Mouse (Mus musculus): ENCODE data around the gene Sun1.

Sun1 gene

GRCm38 (mm10) chr5:139200770-139201569 lies 533 bp downstream of the Sun1 start:
- CTCF ChIA-PET: interaction anchor here in 1 of 4 experiments (0.9 to 1.4 kb wide), 3 partner anchors 9 to 344 kb away, joined by 3 to 5 read pairs (median 4); no protein-coding TSS in a partner anchor

DNA sequence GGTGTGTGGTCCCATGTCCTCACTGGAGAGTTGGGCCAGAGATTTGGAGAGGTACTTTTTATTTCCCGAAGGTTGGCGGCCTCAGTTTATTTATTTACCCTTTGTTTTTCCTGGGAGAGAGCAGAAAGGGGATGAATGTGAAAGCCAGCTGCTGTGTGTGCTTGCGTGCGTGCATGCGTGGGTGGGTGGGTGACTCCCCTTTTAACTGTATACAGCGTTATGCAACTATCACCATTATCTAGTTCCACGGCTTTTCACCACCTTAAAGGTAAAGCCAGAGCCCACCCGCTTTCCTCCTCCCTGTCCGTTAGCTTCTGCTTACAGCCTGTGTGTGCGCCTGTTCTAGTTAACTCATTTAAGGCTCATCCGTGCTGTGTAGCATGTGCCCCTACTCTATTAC lies 1.7 kb downstream of the Sun1 start:
- CTCF ChIA-PET: no interaction called here
- POLR2A ChIA-PET: interaction anchor here in 3 of 4 experiments (0.7 to 3.6 kb wide), 8 partner anchors 12 to 446 kb away, joined by 3 to 49 read pairs (median 4); partner anchors contain the start of genes Get4 (in 1 of the 3) and Pdgfa (in 1 of the 3)

More at GRCm38 (mm10) chr5:139200770-139201569, 533 bp downstream of the Sun1 start:
- POLR2A ChIA-PET: interaction anchor here (0.6 to 3.6 kb wide), 52 partner anchors 8 to 1040 kb away, joined by 3 to 49 read pairs (median 4); partner anchors contain the start of genes Get4 (in 3 of the 4), Pdgfa (in 2 of the 4), Prkar1b (in 2 of the 4) and Cops6 (in 1 of the 4)

DNA sequence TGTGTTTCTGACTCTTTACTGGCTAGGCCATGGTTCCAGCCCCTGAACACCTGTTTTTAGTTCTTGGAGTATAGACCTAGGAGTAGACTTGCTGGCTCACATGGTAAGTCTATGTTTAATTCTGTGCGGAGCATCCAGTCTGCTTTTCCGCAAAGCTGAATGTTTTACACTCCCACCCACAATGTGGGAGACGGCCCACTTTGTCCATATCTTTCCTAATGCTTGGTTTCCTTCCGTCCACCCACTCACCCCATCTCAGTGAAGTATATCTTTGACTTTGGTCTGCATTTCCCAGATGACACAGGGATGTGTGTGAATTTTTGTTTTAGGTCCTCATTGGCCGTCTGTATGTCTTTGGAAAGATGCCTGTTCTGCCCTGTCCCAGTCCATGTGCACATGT lies 2.9 kb downstream of the Sun1 start:
- POLR2A ChIA-PET: interaction anchor here in 1 of 4 experiments (3.6 kb wide), 1 partner anchor 49 kb away, joined by 49 read pairs; the partner anchor contains the start of gene Get4
- CTCF ChIA-PET: no interaction called here

DNA sequence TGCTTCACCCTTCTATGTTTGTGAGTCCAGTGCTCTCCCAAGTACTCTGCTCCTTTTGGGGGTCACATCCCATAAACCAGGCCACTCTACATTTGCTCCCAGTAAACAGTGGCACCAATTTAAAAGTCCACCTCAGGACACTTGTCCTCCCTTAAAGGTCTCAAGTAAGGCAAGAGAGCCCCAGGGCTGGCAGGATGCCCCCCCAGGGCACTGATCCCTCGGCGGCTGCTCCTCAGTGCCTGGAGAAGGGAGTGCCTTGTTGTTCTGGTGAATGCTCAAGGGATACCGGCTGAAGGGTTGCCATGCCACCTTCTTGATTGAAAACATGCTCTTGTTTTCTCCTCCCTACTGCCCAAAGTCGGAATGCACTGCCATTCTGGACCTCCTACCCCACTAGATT lies 5.6 kb downstream of the Sun1 start:
- ChIA-PET POLR2A (interaction anchor here in 2 of 4 experiments (0.6 to 1.7 kb wide), 3 partner anchors 9 to 315 kb away, joined by 3 to 6 read pairs (median 3); no protein-coding TSS in a partner anchor), CTCF (no interaction called here)

- CTCF ChIA-PET: no interaction called here
- POLR2A ChIA-PET: interaction anchor here in 2 of 4 experiments (0.6 to 1.7 kb wide), 3 partner anchors 9 to 315 kb away, joined by 3 to 6 read pairs (median 3); no protein-coding TSS in a partner anchor
Measured at GRCm38 (mm10) chr5:139206525-139206924, 6.1 kb downstream of the Sun1 start.

DNA sequence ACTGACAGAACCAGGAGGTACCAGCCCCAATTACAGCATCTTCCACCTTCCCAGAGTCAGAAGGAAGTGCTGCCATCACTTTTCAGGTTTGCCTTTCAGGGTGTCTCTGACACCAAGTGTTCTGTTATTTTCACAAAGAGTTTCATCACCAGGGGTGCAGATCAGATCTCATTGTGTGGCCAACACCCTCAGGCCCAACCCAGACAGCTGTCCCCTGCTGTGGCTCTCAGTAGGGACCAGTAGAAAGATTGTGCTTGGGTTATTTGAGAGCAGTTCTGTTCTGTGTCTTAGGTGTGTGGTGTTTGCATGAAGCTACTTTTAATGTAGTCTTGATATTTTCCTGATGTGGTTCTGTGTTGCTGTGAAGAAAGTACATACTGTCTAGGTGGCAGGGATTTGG lies 7.7 kb downstream of the Sun1 start:
- ChIA-PET CTCF (no interaction called here), POLR2A (interaction anchor here in 3 of 4 experiments (0.6 to 3.3 kb wide), 5 partner anchors 10 to 255 kb away, joined by 3 to 12 read pairs (median 4); partner anchors contain the start of gene Get4 (in 2 of the 3))

DNA sequence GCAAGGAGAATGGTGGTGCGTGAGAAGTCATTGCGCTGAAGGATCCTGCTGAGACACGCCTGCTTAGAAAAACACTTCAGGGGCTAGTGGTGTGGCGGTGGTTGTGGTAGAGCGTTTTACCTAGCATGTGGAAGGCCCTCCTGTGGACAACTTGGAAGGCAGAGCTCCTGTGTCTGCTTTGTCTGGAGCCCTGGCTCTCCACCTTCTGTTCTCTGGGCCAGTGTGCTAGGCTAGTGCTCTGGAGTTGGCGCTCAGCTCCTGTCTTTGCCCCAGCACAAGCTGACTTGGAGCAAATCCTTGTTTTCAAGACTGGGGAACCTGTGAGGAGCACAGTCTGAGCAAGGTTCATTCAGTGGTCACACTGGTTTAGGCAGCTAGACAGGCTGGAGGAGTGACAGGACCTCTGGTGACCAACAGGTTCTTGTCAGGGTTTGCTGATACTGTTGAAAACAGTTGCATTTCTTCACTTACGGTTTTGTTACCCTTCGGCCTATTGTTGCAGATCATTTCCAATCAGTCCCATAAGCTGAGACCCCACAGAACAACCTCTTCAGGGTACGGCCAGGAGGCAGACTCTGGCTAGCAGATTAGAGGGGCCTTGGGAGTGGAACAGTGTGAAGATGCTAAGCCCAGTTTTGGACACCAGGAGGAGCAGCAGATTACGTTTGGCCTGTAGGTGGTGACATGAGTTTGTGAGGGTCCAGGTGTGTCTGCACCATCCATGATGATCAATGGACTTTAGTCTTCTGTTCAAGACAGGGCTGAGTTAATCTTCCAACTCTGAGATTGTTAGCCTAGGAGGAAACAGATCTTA lies 8.6 kb downstream of the Sun1 start:
- CTCF ChIA-PET: interaction anchor here in 1 of 4 experiments (0.6 kb wide), 1 partner anchor 118 kb away, joined by 3 read pairs; no protein-coding TSS in a partner anchor

DNA sequence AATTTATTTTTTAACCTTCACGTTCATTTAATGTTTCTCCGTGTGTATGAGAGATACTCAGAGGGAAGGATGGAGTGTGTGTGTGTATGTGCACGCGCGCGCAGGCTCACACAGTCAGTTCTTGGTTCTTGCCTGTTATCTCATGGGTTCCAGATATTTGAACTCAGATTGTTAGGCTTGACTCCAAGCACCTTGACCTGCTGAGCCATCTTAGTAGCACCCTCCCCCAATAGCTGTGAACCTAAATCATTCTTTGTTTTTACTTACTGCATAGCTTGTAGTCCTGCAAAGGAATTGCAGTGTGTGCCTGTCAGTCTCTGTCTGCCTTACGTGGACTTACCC lies 9.2 kb downstream of the Sun1 start:
- CTCF ChIA-PET: interaction anchor here in 2 of 4 experiments (0.6 to 1.4 kb wide), 4 partner anchors 9 to 1248 kb away, joined by 3 to 5 read pairs (median 4); partner anchors contain the start of gene Sun1 (in 1 of the 2)

More for the DNA sequence above, 8.6 kb downstream of the Sun1 start:
- POLR2A ChIA-PET: interaction anchor here in 3 of 4 experiments (0.6 to 3.3 kb wide), 13 partner anchors 8 to 254 kb away, joined by 3 to 12 read pairs (median 3); partner anchors contain the start of genes Get4 (in 2 of the 3) and Sun1 (in 2 of the 3)

DNA sequence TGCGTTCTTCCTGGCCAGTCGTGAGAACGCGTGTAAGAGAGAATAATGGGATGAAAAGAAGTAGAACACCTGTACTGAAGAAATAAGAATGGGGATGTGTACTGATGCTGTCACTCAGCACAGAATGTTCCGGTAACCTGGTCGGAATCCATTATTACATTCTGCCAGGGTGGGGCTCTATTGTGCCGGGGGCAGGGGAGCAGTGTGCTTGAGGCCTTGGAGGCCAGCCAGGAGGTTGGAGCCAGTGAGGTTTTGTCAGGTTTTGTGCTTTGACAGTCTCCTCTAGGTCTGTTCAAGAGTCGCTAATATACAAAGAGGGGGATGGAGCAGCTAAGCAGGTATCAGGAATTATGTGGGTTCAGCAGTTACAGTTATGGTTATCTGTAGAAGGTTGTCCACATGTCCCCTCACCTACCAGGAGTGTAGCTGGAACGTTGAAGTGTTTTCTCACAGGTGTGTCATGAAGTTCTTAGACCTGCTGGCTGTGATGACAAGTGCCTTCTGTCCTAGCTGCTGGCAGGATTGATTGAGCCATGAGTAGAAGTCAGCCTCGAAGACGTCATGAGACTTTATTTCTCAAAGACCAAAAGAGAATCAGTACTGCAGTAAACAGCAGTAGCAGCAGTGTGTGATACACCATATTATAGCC lies 11.4 kb downstream of the Sun1 start:
- ChIA-PET CTCF (no interaction called here), POLR2A (interaction anchor here in 2 of 4 experiments (0.5 to 2.0 kb wide), 2 partner anchors 40 to 458 kb away, joined by 3 to 7 read pairs; partner anchors contain the start of gene Get4 (in 1 of the 2))

More for the DNA sequence above, 9.2 kb downstream of the Sun1 start:
- POLR2A ChIA-PET: interaction anchor here in 2 of 4 experiments (0.7 to 3.3 kb wide), 9 partner anchors 9 to 92 kb away, joined by 3 to 9 read pairs (median 4); partner anchors contain the start of genes Get4 (in 1 of the 2) and Sun1 (in 1 of the 2)

DNA sequence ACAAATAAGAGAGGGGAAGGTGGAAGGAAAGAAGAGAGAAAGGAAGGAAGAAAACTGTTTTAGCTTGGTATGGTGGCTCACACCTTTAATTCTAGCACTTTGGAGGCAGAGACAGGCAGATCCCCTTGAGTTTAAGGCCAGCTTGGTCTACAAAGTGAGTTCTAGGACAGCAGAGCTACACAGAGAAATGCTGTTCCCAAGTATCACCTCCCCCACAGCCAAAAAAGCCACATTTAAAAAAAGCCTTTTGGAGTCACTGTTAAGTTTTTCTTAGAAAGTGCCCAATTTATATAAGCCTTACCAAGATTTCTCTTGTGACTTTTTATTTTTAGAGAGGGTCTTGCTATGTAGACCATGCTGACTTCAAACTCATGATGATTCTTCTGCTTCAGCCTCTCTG lies 13.9 kb downstream of the Sun1 start:
- CTCF ChIA-PET: interaction anchor here in 1 of 4 experiments (0.6 kb wide), 1 partner anchor 15 kb away, joined by 3 read pairs; no protein-coding TSS in a partner anchor
- POLR2A ChIA-PET: interaction anchor here in 3 of 4 experiments (0.6 to 2.4 kb wide), 8 partner anchors 9 to 91 kb away, joined by 3 to 11 read pairs (median 5); partner anchors contain the start of gene Sun1 (in 1 of the 3)

DNA sequence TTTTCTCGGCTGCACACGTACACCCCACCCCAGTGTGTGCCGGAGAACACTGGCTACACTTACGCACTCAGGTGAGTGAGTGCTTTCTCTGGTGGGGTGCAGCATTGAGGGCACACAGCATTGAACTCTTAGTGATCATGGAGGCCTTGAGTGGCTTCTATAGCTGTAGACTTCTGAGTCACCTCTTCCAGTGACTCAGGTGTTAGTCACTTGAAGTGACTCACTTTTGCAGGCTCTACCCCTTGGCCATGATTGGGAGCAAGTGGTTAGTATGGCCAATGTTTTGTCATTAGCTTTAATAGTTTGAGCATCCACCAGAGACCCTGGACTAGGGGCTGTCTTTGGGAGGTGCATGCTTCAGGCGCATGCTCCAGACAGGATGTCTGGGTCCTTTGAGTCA lies 14.7 kb downstream of the Sun1 start:
- CTCF ChIA-PET: no interaction called here
- POLR2A ChIA-PET: interaction anchor here in 2 of 4 experiments (1.2 to 2.4 kb wide), 6 partner anchors 11 to 24 kb away, joined by 3 to 11 read pairs (median 5); partner anchors contain the start of gene Sun1 (in 1 of the 2)

DNA sequence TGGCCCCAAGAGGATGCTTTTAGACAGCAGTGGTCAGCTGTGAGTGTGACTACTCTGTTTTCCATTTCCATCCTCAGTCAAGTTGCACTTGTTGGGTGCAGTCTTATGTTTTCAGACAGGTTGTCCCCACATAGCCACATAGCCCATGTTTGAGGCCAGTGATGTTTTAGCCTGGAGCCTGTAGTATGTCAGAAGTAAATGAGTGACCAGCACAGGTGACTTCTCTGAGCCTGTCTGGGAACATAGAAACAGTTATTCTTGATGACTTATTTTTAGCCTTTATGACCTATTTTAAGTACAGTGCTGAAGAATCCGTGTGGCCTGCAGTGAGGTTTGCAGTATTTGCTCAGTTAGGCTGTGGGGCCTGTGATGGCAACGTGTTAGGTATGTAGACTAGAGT lies 15.7 kb downstream of the Sun1 start:
- ChIA-PET CTCF (no interaction called here), POLR2A (interaction anchor here in 2 of 4 experiments (1.0 to 1.2 kb wide), 2 partner anchors 10 to 15 kb away, joined by 3 to 5 read pairs; partner anchors contain the start of gene Sun1 (in 1 of the 2))

DNA sequence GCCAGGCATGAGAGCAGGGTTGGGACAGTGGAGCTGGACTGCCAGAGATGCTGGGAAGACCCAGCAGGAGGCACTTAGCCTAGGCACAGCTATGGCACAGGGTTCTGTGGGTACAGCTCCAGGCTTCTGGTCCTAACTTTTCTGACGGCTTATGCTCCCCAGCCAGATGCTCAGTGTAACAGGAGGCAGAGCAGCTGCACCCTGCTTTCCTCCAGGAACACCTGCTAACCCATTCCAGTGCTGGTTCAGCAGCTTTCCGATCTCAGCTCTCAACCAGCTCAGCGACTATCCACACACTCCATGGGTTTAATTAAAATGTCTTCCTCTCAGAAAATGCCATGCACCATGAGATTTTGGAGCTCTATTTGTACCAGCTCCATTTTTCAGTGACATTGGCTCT lies 16.3 kb downstream of the Sun1 start:
- POLR2A ChIA-PET: interaction anchor here in 2 of 4 experiments (1.0 kb wide), 3 partner anchors 9 to 37 kb away, joined by 3 read pairs; partner anchors contain the start of gene Sun1 (in 1 of the 2)
- CTCF ChIA-PET: interaction anchor here in 1 of 4 experiments (0.5 kb wide), 1 partner anchor 110 kb away, joined by 4 read pairs; no protein-coding TSS in a partner anchor

DNA sequence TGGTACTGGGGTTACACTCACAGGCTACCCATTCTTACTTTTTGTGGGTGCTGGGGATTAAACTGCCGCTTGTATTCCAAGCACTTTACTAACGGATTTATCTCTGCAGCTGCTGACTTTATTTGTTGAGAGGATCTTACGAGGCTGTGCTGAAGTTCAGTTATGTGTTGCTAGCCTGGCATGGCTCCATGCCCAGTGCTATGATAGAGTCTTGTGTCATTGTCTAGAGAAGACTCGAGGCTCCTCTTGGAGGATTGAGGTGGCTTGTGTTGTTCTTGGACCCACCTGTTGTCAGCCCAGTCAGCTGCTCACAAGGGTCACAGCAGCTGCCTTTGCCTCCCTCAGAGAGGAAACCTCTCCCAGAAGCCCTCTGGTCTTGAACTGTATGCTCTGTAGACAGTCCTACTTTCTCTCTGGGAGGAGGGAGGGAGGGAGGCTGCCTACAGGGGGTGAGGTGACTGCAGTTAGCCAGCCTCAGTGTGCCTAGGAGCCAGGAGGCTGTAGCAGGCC lies 19.6 kb downstream of the Sun1 start:
- POLR2A ChIA-PET: interaction anchor here in 1 of 4 experiments (0.6 kb wide), 1 partner anchor 226 kb away, joined by 3 read pairs; no protein-coding TSS in a partner anchor
- CTCF ChIA-PET: no interaction called here

DNA sequence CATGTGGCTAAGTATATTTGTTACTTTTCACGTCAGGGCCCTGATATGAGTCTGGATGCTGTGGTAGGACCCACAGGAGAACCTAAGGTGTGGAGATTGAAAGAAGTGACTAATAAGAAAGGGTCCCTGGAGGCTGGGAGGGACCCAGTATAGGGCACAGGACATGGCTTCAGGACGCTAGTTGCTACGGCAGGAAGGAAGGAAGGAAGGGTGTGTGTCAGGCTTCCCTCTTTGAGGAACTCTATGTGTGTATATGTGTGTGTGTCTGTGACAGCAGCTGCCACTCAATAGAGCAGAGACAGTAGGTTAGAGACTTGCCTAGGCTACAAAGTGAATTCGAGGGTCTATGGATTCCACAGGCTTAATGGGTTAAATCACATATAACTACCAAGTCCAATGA lies 20.2 kb downstream of the Sun1 start:
- ChIA-PET CTCF (interaction anchor here in 1 of 4 experiments (0.6 kb wide), 1 partner anchor 18 kb away, joined by 3 read pairs; no protein-coding TSS in a partner anchor), POLR2A (interaction anchor here in 2 of 4 experiments (0.5 to 1.1 kb wide), 2 partner anchors 34 to 1460 kb away, joined by 3 to 5 read pairs; no protein-coding TSS in a partner anchor)

DNA sequence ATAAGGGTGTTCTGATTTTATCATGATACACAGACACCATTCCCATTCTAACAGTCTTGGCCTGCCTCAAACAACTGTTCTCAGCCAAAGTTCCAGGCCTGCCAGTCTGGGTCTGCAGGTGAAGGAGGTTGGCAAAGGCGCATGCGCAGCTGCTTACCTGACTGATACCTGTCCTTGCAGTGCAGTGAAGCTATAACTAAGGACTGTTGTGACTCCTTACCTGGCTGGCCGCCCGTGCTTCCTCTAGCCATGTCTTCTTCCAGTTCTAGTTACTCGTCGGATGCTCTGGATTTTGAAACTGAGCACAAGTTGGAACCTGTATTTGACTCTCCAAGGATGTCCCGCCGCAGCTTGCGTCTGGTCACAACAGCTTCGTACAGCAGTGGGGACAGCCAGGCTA lies 22.9 kb downstream of the Sun1 start:
- ChIA-PET POLR2A (interaction anchor here in 2 of 4 experiments (1.0 to 2.7 kb wide), 6 partner anchors 10 to 29 kb away, joined by 3 to 8 read pairs (median 4); partner anchors contain the start of genes Get4 (in 1 of the 2) and Sun1 (in 1 of the 2)), CTCF (interaction anchor here in 1 of 4 experiments (0.5 kb wide), 1 partner anchor 34 kb away, joined by 3 read pairs; no protein-coding TSS in a partner anchor)

DNA sequence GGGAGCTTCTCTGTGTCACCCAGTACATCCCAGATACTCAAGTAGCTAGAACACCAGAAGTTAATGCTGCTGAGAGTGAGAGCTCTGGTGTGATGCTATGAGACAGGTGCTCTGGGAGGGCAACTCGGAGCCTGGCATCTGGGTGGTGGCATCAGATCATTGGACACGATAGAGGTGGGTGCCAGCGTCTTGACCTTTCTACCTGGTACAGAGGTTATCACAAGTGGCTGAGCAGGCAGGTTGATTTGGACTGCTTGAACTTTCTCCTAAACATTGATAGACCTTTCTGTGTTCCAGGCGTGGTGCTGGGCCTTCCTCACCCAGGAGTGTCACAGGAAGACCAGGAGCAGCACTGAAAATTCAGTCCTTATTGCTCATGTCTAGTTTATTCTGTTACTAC lies 26.8 kb downstream of the Sun1 start:
- POLR2A ChIA-PET: interaction anchor here in 1 of 4 experiments (1.2 to 1.9 kb wide), 3 partner anchors 10 to 25 kb away, joined by 5 read pairs; partner anchors contain the start of gene Get4
- CTCF ChIA-PET: interaction anchor here in 2 of 4 experiments (0.7 to 1.3 kb wide), 2 partner anchors 24 to 27 kb away, joined by 3 to 4 read pairs; partner anchors contain the start of gene Sun1 (in 1 of the 2)

Data from embryonic stem cell, embryonic (primary cell).